Mouse (Mus musculus): Measurements from ENCODE around the gene Lamb1. TPM values are rescaled to one million over a fixed set of nuclear protein-coding genes. Genes with fewer than 3 reads are reported as not detected.
A peak's percentile ranks its signal among the peaks of the same experiment; 100 is the strongest.

Gene Lamb1
- polyA plus RNA-seq, 1 experiment from 2014 or later: 42.5 TPM

GRCm38 (mm10) chr12:31293361-31294142, 28.5 kb downstream of the Lamb1 start:
- Histone ChIP-seq H3K4me3 (no peak overlapping the region), H3K4me1 (peaks cover 30% of the 10 kb centered on the region), H3K9me3 (0 out of 2 replicates have a peak, but pooled peaks cover 3% of the 10 kb centered on the region), H3K27me3 (replicated peaks; ENCODE audit: low read depth, poor library complexity, severe bottlenecking) (no peaks in the 10 kb centered on the region), H3K36me3 (replicated peaks) (peaks cover 59% of the 10 kb centered on the region), H3K27ac (replicated peaks) (no peak overlapping the region)
- no peak for DNase-seq (ENCODE audit: low spot score)
- WGBS: 71% methylated on average over 15 of the region's 15 CpGs

GRCm38 (mm10) chr12:31294526-31294925, 29.5 kb downstream of the Lamb1 start:
- Histone ChIP-seq H3K4me3 (no peak overlapping the region), H3K9me3 (no peaks in the 10 kb centered on the region), H3K27me3 (replicated peaks; ENCODE audit: low read depth, poor library complexity, severe bottlenecking) (no peaks in the 10 kb centered on the region), H3K36me3 (replicated peaks) (peaks cover 59% of the 10 kb centered on the region), H3K4me1 (peaks cover 30% of the 10 kb centered on the region), H3K27ac (replicated peaks) (no peak overlapping the region)
- no peak for DNase-seq (ENCODE audit: low spot score)
- 69% methylated on average over 10 of the region's 10 CpGs for WGBS

GRCm38 (mm10) chr12:31294996-31295395, 30.0 kb downstream of the Lamb1 start:
- 81% methylated on average over 11 of the region's 11 CpGs for whole genome bisulfite sequencing
- no peak overlapping the region; the same call in 1 of the 2 replicates for H3K27ac ChIP-seq (replicated peaks)
- H3K4me1 ChIP-seq: peaks cover 30% of the 10 kb centered on the region
- no peaks in the 10 kb centered on the region for H3K27me3 ChIP-seq (replicated peaks; ENCODE audit: low read depth, poor library complexity, severe bottlenecking)
- peaks cover 60% of the 10 kb centered on the region for H3K36me3 ChIP-seq (replicated peaks)
- no peaks in the 10 kb centered on the region for H3K9me3 ChIP-seq
- DNase-seq (ENCODE audit: low spot score): no peak
- H3K4me3 ChIP-seq: no peak overlapping the region

GRCm38 (mm10) chr12:31295505-31295904, 30.5 kb downstream of the Lamb1 start:
- H3K9me3 ChIP-seq: no peaks in the 10 kb centered on the region
- WGBS: 61% methylated on average over 3 of the region's 3 CpGs
- H3K4me1 ChIP-seq: peaks cover 30% of the 10 kb centered on the region
- DNase-seq (ENCODE audit: low spot score): peak; percentile 31
- peaks cover 60% of the 10 kb centered on the region for H3K36me3 ChIP-seq (replicated peaks)
- H3K27ac ChIP-seq (replicated peaks): no peak overlapping the region; the same call in 1 of the 2 replicates
- H3K27me3 ChIP-seq (replicated peaks; ENCODE audit: low read depth, poor library complexity, severe bottlenecking): no peaks in the 10 kb centered on the region
- H3K4me3 ChIP-seq: no peak overlapping the region

GRCm38 (mm10) chr12:31296097-31296496, 31.1 kb downstream of the Lamb1 start:
- Histone ChIP-seq H3K4me3 (no peak overlapping the region), H3K36me3 (replicated peaks) (peaks cover 60% of the 10 kb centered on the region), H3K9me3 (no peaks in the 10 kb centered on the region), H3K27ac (replicated peaks) (no peak overlapping the region), H3K27me3 (replicated peaks; ENCODE audit: low read depth, poor library complexity, severe bottlenecking) (no peaks in the 10 kb centered on the region), H3K4me1 (peaks cover 30% of the 10 kb centered on the region)
- no peak for DNase-seq (ENCODE audit: low spot score)
- WGBS: 71% methylated on average over 4 of the region's 4 CpGs

- H3K36me3 ChIP-seq (replicated peaks): peaks cover 68% of the 10 kb centered on the region
- H3K4me1 ChIP-seq: peaks cover 45% of the 10 kb centered on the region
- no peak overlapping the region for H3K4me3 ChIP-seq
- H3K27me3 ChIP-seq (replicated peaks; ENCODE audit: low read depth, poor library complexity, severe bottlenecking): no peaks in the 10 kb centered on the region
- H3K9me3 ChIP-seq: no peaks in the 10 kb centered on the region
- WGBS: 88% methylated on average over 4 of the region's 4 CpGs
- no peak for DNase-seq (ENCODE audit: low spot score)
- no peak overlapping the region for H3K27ac ChIP-seq (replicated peaks)
These were observed 33.1 kb downstream of the Lamb1 start for GRCm38 (mm10) chr12:31298122-31298521.

GRCm38 (mm10) chr12:31298530-31298929, 33.5 kb downstream of the Lamb1 start:
- DNase-seq (ENCODE audit: low spot score): no peak
- Histone ChIP-seq H3K4me1 (peaks cover 45% of the 10 kb centered on the region), H3K4me3 (no peak overlapping the region), H3K27me3 (replicated peaks; ENCODE audit: low read depth, poor library complexity, severe bottlenecking) (no peaks in the 10 kb centered on the region), H3K9me3 (no peaks in the 10 kb centered on the region), H3K36me3 (replicated peaks) (peaks cover 72% of the 10 kb centered on the region), H3K27ac (replicated peaks) (no peak overlapping the region)
- 90% methylated on average over 8 of the region's 8 CpGs for whole genome bisulfite sequencing

GRCm38 (mm10) chr12:31299126-31299525, 34.1 kb downstream of the Lamb1 start:
- Histone ChIP-seq H3K36me3 (replicated peaks) (peaks cover 78% of the 10 kb centered on the region), H3K9me3 (no peaks in the 10 kb centered on the region), H3K4me3 (no peak overlapping the region), H3K27me3 (replicated peaks; ENCODE audit: low read depth, poor library complexity, severe bottlenecking) (no peaks in the 10 kb centered on the region), H3K4me1 (peaks cover 44% of the 10 kb centered on the region), H3K27ac (replicated peaks) (no peak overlapping the region)
- DNase-seq (ENCODE audit: low spot score): no peak
- WGBS: 93% methylated on average over 3 of the region's 3 CpGs

- Histone ChIP-seq H3K9me3 (no peaks in the 10 kb centered on the region), H3K27me3 (replicated peaks; ENCODE audit: low read depth, poor library complexity, severe bottlenecking) (no peaks in the 10 kb centered on the region), H3K4me1 (peaks cover 38% of the 10 kb centered on the region), H3K36me3 (replicated peaks) (peaks cover 79% of the 10 kb centered on the region), H3K4me3 (no peak overlapping the region), H3K27ac (replicated peaks) (no peak overlapping the region)
- DNase-seq (ENCODE audit: low spot score): no peak
- 83% methylated on average over 14 of the region's 14 CpGs for WGBS
These were observed 34.7 kb downstream of the Lamb1 start for GRCm38 (mm10) chr12:31299676-31300197.

GRCm38 (mm10) chr12:31300276-31300675, 35.2 kb downstream of the Lamb1 start:
- 98% methylated on average over 9 of the region's 9 CpGs for WGBS

GRCm38 (mm10) chr12:31302266-31302665, 37.2 kb downstream of the Lamb1 start:
- H3K4me3 ChIP-seq: no peak overlapping the region
- H3K36me3 ChIP-seq (replicated peaks): peaks cover 100% of the 10 kb centered on the region
- peaks cover 17% of the 10 kb centered on the region for H3K4me1 ChIP-seq
- peak overlapping the region; percentile 40; the same call in 1 of the 2 replicates for H3K27ac ChIP-seq (replicated peaks)
- WGBS: 69% methylated on average over 5 of the region's 5 CpGs
- peak; percentile 29 for DNase-seq (ENCODE audit: low spot score)
- H3K9me3 ChIP-seq: no peaks in the 10 kb centered on the region
- no peaks in the 10 kb centered on the region for H3K27me3 ChIP-seq (replicated peaks; ENCODE audit: low read depth, poor library complexity, severe bottlenecking)

More at GRCm38 (mm10) chr12:31300276-31300675, 35.2 kb downstream of the Lamb1 start:
- Histone ChIP-seq H3K4me1 (peaks cover 33% of the 10 kb centered on the region), H3K27ac (replicated peaks) (no peak overlapping the region), H3K36me3 (replicated peaks) (peaks cover 84% of the 10 kb centered on the region), H3K27me3 (replicated peaks; ENCODE audit: low read depth, poor library complexity, severe bottlenecking) (no peaks in the 10 kb centered on the region), H3K4me3 (no peak overlapping the region), H3K9me3 (no peaks in the 10 kb centered on the region)
- DNase-seq (ENCODE audit: low spot score): no peak

GRCm38 (mm10) chr12:31302766-31303511, 37.9 kb downstream of the Lamb1 start:
- Histone ChIP-seq H3K36me3 (replicated peaks) (peaks cover 100% of the 10 kb centered on the region), H3K9me3 (no peaks in the 10 kb centered on the region), H3K4me3 (no peak overlapping the region), H3K27me3 (replicated peaks; ENCODE audit: low read depth, poor library complexity, severe bottlenecking) (no peaks in the 10 kb centered on the region), H3K4me1 (peaks cover 15% of the 10 kb centered on the region), H3K27ac (replicated peaks) (no peak overlapping the region; the same call in 1 of the 2 replicates)
- DNase-seq (ENCODE audit: low spot score): no peak
- 88% methylated on average over 16 of the region's 16 CpGs for WGBS

Data from embryonic facial prominence, embryonic 10.5 days (tissue).